Mouse (Mus musculus) heart, postnatal 14 days (tissue): ENCODE measurements at regions not wholly inside any gene's neighbourhood (a gene's known extent, or its start where the extent isn't known, plus 50 kb on each side); places are given as distances from the start of the nearest gene placed in this dataset.

Experiments
- DNase-seq, 2 experiments: peaks; one replicate each; pipeline ENCODE4 v3.0.0; 2021 to 2022
- intact Hi-C: fragments of 180-260 bp; cut with DNase I; formaldehyde crosslinking; loops from one replicate; pipeline ENCODE4 v1.15.1; 2025

DNA sequence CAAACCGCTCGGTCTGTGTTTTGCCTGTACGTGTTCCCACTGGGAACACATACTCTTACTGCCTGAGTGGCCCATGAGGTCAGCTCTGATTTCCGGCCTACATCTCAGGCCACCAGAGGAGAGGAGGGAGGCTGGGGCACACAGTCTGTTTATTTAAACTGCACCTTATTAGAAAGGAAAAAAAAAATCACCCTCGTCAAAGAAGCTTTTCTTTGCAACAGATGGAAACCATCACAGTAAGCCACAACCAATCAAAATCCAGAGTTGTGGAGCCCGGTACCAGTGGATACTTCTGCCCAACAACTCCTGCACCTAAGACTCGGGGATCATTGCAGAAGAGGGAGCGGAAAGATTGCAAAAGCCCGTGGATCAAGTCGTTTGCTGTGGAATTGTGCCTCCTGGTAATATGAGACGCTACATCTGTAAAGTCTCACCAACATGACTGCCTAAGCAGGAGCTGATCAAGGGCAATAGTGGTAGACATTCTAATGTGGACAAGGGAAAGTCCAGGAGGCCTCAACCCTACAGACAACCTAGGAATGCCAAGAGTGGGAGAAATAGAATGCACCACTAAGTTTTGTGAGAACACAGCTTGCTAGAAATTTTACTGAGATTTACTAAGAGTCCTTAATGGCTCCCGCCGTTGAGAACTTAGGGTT is 60.5 kb downstream of the Uqcrfs1 start:
- peak in 1 of 2 experiments; percentile 6 for DNase-seq
- intact Hi-C loops = no loop called here

GRCm38 (mm10) chr13:30479128-30479666 is 66.0 kb downstream of the Uqcrfs1 start:
- intact Hi-C loops = no loop called here
- DNase-seq = no peak

GRCm38 (mm10) chr13:30478556-30478955 is 66.6 kb downstream of the Uqcrfs1 start:
- intact Hi-C loops = no loop called here
- no peak for DNase-seq

DNA sequence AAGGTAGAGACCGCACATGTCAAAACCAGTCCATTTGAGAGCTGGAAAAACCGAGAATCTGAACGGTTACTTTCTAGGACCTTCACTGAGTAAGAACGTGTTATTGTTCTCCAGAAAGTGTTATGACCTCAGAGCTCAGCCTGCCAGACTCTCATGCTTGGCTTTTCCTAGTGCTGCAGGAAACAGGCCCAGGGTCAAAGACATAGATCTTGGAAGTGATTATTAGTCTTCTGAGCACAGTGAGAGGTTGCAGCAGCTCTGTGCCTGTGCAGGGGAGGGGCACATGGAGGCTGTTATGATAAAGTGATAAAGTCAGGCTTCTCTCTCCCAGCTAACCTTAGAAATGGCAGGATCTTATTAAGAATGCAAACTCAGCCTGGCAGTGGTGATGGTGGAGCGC is 73.9 kb downstream of the Uqcrfs1 start:
- no peak for DNase-seq
- intact Hi-C loops = no loop called here

DNA sequence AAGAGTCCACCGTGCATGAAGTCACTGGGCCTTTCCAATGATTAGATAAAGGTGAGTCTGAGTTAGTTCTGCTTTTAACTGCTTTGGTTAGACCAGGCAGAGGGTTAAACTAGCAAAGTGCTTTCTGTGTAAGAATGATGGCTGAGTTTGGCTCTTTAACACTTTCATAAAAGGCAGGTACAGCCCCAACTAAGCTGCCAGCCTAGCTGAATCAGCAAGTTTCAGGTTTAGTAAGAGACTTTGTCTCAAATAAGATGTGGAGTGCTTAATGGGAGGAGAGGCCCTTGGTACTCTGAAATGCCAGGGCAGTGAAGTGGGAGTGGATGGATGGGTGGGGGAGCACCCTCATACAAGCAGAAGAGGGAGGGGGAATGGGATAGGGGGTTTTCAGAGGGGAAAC is 78.1 kb downstream of the Uqcrfs1 start:
- intact Hi-C loops = no loop called here

DNA sequence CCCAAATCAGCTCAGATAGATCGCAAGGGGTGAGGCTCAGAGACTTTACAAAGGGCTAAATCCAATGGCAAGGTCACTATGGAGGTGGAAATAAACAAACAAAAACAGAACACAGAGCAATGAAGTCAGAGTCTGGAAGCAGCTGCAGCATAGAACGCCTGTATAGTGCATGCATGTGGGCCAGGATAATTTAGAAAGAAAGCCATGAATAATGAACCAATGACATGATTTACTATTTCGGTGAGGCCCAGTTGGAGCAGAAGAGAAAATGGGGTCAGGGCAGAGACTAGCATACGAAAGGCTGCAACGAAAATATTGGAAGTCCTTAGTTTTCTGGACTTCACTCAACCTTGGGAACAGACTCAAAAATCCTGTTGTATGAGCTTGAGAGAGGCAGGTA is 79.7 kb downstream of the Uqcrfs1 start:
- intact Hi-C loops = no loop called here
- no peak for DNase-seq

More for the DNA sequence above, 78.1 kb downstream of the Uqcrfs1 start:
- DNase-seq = no peak

DNA sequence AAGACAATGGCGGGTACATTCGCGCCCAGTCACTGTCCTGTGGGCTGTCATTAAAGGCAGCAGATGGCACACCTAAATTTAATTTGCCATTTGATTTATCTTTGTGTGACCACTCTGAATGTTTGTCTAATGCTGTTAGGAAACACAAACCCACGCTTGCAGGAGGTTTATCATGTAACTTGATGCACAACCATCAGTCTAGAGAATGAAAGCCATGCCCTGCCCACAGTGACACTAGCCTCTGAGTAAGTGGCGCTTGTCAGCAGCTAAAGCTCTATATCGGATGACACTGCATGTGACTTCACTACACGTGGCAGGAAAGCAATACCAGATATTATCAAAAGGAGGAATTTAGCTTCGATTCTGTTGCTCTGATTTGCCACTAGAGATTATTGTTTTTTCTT is 89.9 kb downstream of the Uqcrfs1 start:
- intact Hi-C loops = loop anchor here (1.0 kb wide), 1 partner anchor 8 kb away; no protein-coding TSS in a partner anchor
- no peak for DNase-seq

DNA sequence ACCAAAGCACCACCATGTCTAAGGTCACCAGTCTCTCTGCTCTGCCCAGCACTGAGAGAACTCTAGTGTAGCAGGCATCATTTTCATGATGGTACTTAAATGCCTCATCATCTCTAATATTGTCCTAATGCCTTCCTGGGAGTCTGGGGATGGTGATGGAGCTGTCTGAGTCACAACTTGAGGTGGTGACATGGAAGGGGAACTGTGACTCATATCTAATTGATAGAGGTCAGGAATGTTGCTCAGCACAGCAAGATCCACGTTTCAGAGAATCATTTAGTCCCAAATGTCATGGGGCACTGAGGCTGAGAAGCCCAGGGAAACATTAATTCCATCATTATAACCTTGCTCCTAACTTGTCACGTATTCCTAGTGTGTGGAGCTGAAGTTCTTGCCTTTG is 93.0 kb downstream of the Uqcrfs1 start:
- intact Hi-C loops = no loop called here
- DNase-seq = no peak

- DNase-seq = no peak
- intact Hi-C loops = no loop called here
Measured at GRCm38 (mm10) chr13:30448895-30449294, 96.3 kb downstream of the Uqcrfs1 start.
